Mouse (Mus musculus) spleen, adult 2 months (tissue): ENCODE data around the gene Cdca8.

ENCODE experiments used
- CTCF ChIP-seq: fragments of 200-500 bp; IDR thresholded peaks from 2 replicates; pipeline ENCODE4 v1.5.1; 2011; ENCODE audit warnings: mild to moderate bottlenecking, inconsistent platforms; ENCODE audit not compliant: insufficient read depth, insufficient read length, insufficient replicate concordance; ENCODE audit errors: extremely low read depth
- POLR2A ChIP-seq: fragments of 200-500 bp; IDR thresholded peaks from 2 replicates; pipeline ENCODE4 v1.6.1; 2011; ENCODE audit warnings: low read depth, low read length, inconsistent platforms

DNA sequence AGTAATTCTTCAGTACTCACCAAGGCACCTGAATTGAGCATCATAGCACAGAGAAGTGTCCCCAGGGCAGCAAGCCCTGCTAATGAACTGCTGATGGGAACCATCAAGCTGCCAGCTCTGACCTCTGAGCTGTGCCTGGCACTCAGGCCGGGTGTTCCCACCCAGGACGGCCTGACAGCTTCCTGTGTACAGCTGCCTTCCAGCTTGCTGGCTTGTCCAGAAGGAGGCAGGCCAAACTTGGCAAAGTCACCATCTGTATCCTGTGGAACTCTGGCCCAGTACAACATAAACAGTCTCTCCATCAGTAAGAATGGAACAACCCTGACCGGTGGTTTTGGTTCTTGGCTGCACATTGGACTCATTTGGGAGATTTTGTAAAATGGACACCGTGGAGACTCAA lies 14.4 kb upstream of the Cdca8 start:
- TF ChIP-seq CTCF (no peak), POLR2A (no peak)
